Mouse (Mus musculus): ENCODE measurements at regions not wholly inside any gene's neighbourhood (a gene's known extent, or its start where the extent isn't known, plus 50 kb on each side); places are given as distances from the start of the nearest gene placed in this dataset.

DNA sequence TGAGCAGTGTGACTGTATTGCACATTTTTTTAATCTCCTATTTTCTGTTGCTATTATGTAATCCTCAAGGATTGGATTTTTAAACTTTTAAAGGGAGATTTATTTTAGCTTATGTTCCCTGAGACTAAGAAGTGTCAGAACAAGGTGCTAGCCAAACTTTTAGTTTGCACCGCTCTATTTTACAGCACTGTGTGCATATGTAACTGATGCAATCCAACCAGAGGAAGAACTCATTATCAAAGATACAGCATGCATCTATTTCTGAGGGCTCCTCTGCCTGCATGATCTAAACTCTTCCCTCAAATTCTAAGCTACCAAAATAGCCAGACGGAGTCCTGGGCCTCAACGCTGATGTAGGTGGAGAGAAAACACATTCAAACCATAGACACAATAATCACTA is 1747.5 kb upstream of the Adam24 start:
- no peaks in the 10 kb centered on the region for H3K9me3 ChIP-seq (ENCODE audit: control insufficient read depth, low read length)
- 93% methylated on average over 3 of the region's 3 CpGs for WGBS
- H3K9ac ChIP-seq (replicated peaks; ENCODE audit: low read depth, low read length) = no peak overlapping the region
- H3K4me3 ChIP-seq (replicated peaks; ENCODE audit: low read length) = no peak overlapping the region
- no peak overlapping the region for H3K4me2 ChIP-seq (ENCODE audit: low read length)
- no peak for ATAC-seq
- no peak overlapping the region for H3K27ac ChIP-seq (ENCODE audit: low read length)
- H3K27me3 ChIP-seq (replicated peaks; ENCODE audit: control insufficient read depth, insufficient read depth, low read length) = no peaks in the 10 kb centered on the region
- H3K36me3 ChIP-seq (ENCODE audit: control insufficient read depth, insufficient read depth) = no peaks in the 10 kb centered on the region
- H3K4me1 ChIP-seq (replicated peaks; ENCODE audit: control insufficient read depth, insufficient read depth, low read length) = peaks cover 3% of the 10 kb centered on the region; the same call in 1 of the 2 replicates

DNA sequence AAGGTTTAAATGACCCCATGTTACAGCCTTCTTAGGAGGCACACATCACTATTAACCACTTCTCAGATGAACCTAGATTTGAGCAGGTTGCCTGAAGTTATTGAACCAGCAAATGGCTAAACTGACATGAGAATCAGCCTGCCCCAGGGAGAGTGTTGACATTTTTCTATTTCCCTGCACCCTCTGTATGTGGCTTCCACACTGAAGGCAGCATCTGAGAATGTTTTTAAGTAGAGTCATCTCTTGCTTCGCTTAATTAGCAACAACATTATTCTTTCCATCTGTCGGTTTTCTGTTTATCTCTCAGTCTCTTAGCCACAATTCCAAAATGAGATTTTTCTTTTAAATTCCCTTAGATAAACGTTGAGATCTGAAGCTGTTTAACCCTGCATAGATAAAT is 1747.0 kb upstream of the Adam24 start:
- peak; percentile 68 for ATAC-seq
- Histone ChIP-seq H3K36me3 (ENCODE audit: control insufficient read depth, insufficient read depth) (no peaks in the 10 kb centered on the region), H3K4me3 (replicated peaks; ENCODE audit: low read length) (no peak overlapping the region), H3K4me1 (replicated peaks; ENCODE audit: control insufficient read depth, insufficient read depth, low read length) (peaks cover 3% of the 10 kb centered on the region; the same call in 1 of the 2 replicates), H3K4me2 (ENCODE audit: low read length) (no peak overlapping the region), H3K9ac (replicated peaks; ENCODE audit: low read depth, low read length) (no peak overlapping the region), H3K9me3 (ENCODE audit: control insufficient read depth, low read length) (no peaks in the 10 kb centered on the region), H3K27ac (ENCODE audit: low read length) (no peak overlapping the region), H3K27me3 (replicated peaks; ENCODE audit: control insufficient read depth, insufficient read depth, low read length) (no peaks in the 10 kb centered on the region)
- WGBS = 35% methylated on average over 3 of the region's 3 CpGs

DNA sequence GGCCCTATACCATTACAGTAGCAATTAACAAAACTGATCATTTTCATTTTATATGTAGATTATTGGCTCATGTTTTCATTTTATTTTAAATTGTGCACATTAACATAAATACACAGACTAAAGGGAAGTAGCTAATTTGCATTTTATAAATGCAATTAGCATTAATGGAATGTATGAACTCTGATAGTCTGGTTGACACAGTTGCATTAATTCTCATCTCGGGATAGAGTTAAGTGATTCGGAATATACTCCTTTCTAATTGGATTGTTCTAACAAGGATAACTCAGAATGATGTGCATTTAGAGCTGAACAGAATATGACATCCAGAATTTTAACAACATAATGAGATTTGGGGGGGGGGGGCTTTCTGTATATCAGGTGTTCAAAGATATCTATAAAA is 1746.5 kb upstream of the Adam24 start:
- Histone ChIP-seq H3K4me2 (ENCODE audit: low read length) (no peak overlapping the region), H3K27me3 (replicated peaks; ENCODE audit: control insufficient read depth, insufficient read depth, low read length) (no peaks in the 10 kb centered on the region), H3K4me1 (replicated peaks; ENCODE audit: control insufficient read depth, insufficient read depth, low read length) (peaks cover 3% of the 10 kb centered on the region; the same call in 1 of the 2 replicates), H3K4me3 (replicated peaks; ENCODE audit: low read length) (no peak overlapping the region), H3K27ac (ENCODE audit: low read length) (no peak overlapping the region), H3K9ac (replicated peaks; ENCODE audit: low read depth, low read length) (no peak overlapping the region), H3K36me3 (ENCODE audit: control insufficient read depth, insufficient read depth) (no peaks in the 10 kb centered on the region), H3K9me3 (ENCODE audit: control insufficient read depth, low read length) (no peaks in the 10 kb centered on the region)
- 59% methylated on average over 2 of the region's 2 CpGs for WGBS
- ATAC-seq = peak; percentile 69
